Mouse (Mus musculus) myocyte (in vitro differentiated cells): ENCODE results near the gene Pappa. TPM values are rescaled to one million over a fixed set of nuclear protein-coding genes. Genes with fewer than 3 reads are reported as not detected.

ENCODE experiments used
- H3K27me3 ChIP-seq: one replicate; pipeline ENCODE4 v1.6.1; 2011; ENCODE audit not compliant: control insufficient read depth, insufficient read depth, insufficient read length
- H3K36me3 ChIP-seq: one replicate; pipeline ENCODE4 v1.6.1; 2011; ENCODE audit not compliant: control insufficient read depth, insufficient read depth
- H3K4me2 ChIP-seq: one replicate; pipeline ENCODE4 v1.6.1; 2011; ENCODE audit warnings: low read depth, control low read depth
- H3K4me3 ChIP-seq: one replicate; pipeline ENCODE4 v1.5.1; 2011; ENCODE audit warnings: mild to moderate bottlenecking, control low read depth, moderate library complexity
- H3K79me2 ChIP-seq: one replicate; pipeline ENCODE4 v1.6.1; 2011; ENCODE audit not compliant: control insufficient read depth, insufficient read depth
- H3ac ChIP-seq: one replicate; pipeline ENCODE4 v1.6.1; 2011; ENCODE audit not compliant: control insufficient read depth, insufficient read length
- CEBPB ChIP-seq: IDR thresholded peaks from 2 replicates; pipeline ENCODE4 v1.6.1; 2011; ENCODE audit warnings: mild to moderate bottlenecking, moderate library complexity; ENCODE audit not compliant: poor library complexity, insufficient read depth, severe bottlenecking
- E2F4 ChIP-seq: IDR thresholded peaks from one replicate; pipeline ENCODE4 v1.6.1; 2011; ENCODE audit warnings: mild to moderate bottlenecking, control low read depth, moderate library complexity; ENCODE audit not compliant: insufficient read depth
- MAX ChIP-seq: IDR thresholded peaks from one replicate; pipeline ENCODE4 v1.6.1; 2011; ENCODE audit warnings: low read depth, mild to moderate bottlenecking, control low read depth
- MYOD1 ChIP-seq, 3 experiments: IDR thresholded peaks; one replicate each; pipeline ENCODE4 v1.6.1; 2011; ENCODE audit warnings: control low read depth in 2 of 3, low read depth in 2 of 3, mild to moderate bottlenecking in 2 of 3, moderate library complexity in 1 of 3; ENCODE audit not compliant: insufficient read length in 2 of 3, control insufficient read depth in 1 of 3
- MYOG ChIP-seq, 3 experiments: IDR thresholded peaks; one replicate each; pipeline ENCODE4 v1.6.1; 2011; ENCODE audit warnings: control low read depth in 2 of 3, low read depth in 2 of 3, mild to moderate bottlenecking in 2 of 3; ENCODE audit not compliant: insufficient read length in 2 of 3, control insufficient read depth in 1 of 3, insufficient read depth in 1 of 3
- POLR2A ChIP-seq: IDR thresholded peaks from one replicate; pipeline ENCODE4 v1.6.1; 2011; ENCODE audit warnings: low read depth, mild to moderate bottlenecking, control low read depth, moderate library complexity; ENCODE audit not compliant: insufficient read length
- POLR2AphosphoS2 ChIP-seq: IDR thresholded peaks from one replicate; pipeline ENCODE4 v1.6.1; 2011; ENCODE audit warnings: low read depth, control low read depth; ENCODE audit not compliant: insufficient read length
- REST ChIP-seq: IDR thresholded peaks from one replicate; pipeline ENCODE4 v1.6.1; 2011; ENCODE audit warnings: mild to moderate bottlenecking, control low read depth, moderate library complexity; ENCODE audit not compliant: insufficient read depth, insufficient read length
- SRF ChIP-seq: IDR thresholded peaks from one replicate; pipeline ENCODE4 v1.6.1; 2011; ENCODE audit warnings: low read depth; ENCODE audit not compliant: control insufficient read depth, insufficient read length
- TCF12 ChIP-seq: IDR thresholded peaks from one replicate; pipeline ENCODE4 v1.6.1; 2011; ENCODE audit warnings: mild to moderate bottlenecking, control low read depth; ENCODE audit not compliant: poor library complexity, insufficient read depth, severe bottlenecking
- TCF3 ChIP-seq: IDR thresholded peaks from one replicate; pipeline ENCODE4 v1.6.1; 2011; ENCODE audit warnings: low read depth, control low read depth; ENCODE audit not compliant: insufficient read length
- USF1 ChIP-seq: IDR thresholded peaks from one replicate; pipeline ENCODE4 v1.6.1; 2011; ENCODE audit warnings: low read depth, mild to moderate bottlenecking, control low read depth, moderate library complexity
- polyA plus RNA-seq: library from polyadenylated mRNA; unstranded; fragments of >200 nt; fragmentation: generic; extraction: Trizol; gene quantifications from one replicate; pipeline ENCODE4 v1.2.1, GENCODE M21; 2012; ENCODE audit warnings: missing spikeins

The Pappa gene
- polyA plus RNA-seq, 1 experiment, result 0.12 TPM

- Histone ChIP-seq H3K79me2 (no peaks in the 10 kb centered on the region), H3K4me3 (no peak overlapping the region), H3K27me3 (no peaks in the 10 kb centered on the region), H3K4me2 (no peak overlapping the region), H3K36me3 (no peaks in the 10 kb centered on the region), H3ac (no peak overlapping the region)
- TF ChIP-seq REST, result no peak
- no peak for TF ChIP-seq MYOD1 (IDR thresholded peaks at IDR 0.05; ENCODE audit: control insufficient read depth in 1 of 3, insufficient read length in 2 of 3, low read depth in 2 of 3)
- no peak for TF ChIP-seq TCF3
- no peak for TF ChIP-seq CEBPB
- no peak for TF ChIP-seq MAX
- no peak for TF ChIP-seq POLR2A
- TF ChIP-seq TCF12, result no peak
- TF ChIP-seq MYOG (IDR thresholded peaks at IDR 0.05; ENCODE audit: control insufficient read depth in 1 of 3, insufficient read depth in 1 of 3, insufficient read length in 2 of 3, low read depth in 2 of 3), result no peak
- TF ChIP-seq POLR2AphosphoS2, result no peak
- no peak for TF ChIP-seq E2F4
- TF ChIP-seq SRF, result no peak
- no peak for TF ChIP-seq USF1
Measured at GRCm38 (mm10) chr4:65159481-65159880, 35.5 kb downstream of the Pappa start.

DNA sequence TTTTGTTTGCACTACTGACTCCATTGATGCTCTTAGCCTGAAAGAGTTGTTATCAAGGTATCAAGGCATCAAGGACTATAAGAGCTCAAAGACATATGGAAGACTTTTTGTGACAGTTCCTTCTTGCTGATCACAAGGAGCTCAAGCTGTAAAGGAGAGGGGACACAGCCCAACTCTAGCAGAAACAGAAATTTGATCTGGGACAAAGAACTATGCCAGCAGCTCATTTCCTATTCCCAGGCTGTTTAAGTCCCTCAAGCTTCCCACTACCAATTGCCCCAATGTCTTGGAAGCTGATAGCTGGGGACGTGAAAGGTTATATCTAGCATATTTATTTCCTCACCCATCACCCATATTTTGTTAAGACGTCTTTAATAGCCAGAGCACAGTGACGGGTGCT, 39.7 kb downstream of the Pappa start:
- no peaks in the 10 kb centered on the region for H3K27me3 ChIP-seq
- no peak overlapping the region for H3K4me2 ChIP-seq
- TF ChIP-seq E2F4 (no peak), TCF3 (no peak), SRF (no peak), REST (no peak), POLR2AphosphoS2 (no peak), MYOG (IDR thresholded peaks at IDR 0.05; ENCODE audit: control insufficient read depth in 1 of 3, insufficient read depth in 1 of 3, insufficient read length in 2 of 3, low read depth in 2 of 3) (no peak), MAX (no peak), TCF12 (no peak), POLR2A (no peak), MYOD1 (IDR thresholded peaks at IDR 0.05; ENCODE audit: control insufficient read depth in 1 of 3, insufficient read length in 2 of 3, low read depth in 2 of 3) (no peak), USF1 (no peak), CEBPB (no peak)
- H3K79me2 ChIP-seq, result no peaks in the 10 kb centered on the region
- H3ac ChIP-seq, result no peak overlapping the region
- no peak overlapping the region for H3K4me3 ChIP-seq
- no peaks in the 10 kb centered on the region for H3K36me3 ChIP-seq

DNA sequence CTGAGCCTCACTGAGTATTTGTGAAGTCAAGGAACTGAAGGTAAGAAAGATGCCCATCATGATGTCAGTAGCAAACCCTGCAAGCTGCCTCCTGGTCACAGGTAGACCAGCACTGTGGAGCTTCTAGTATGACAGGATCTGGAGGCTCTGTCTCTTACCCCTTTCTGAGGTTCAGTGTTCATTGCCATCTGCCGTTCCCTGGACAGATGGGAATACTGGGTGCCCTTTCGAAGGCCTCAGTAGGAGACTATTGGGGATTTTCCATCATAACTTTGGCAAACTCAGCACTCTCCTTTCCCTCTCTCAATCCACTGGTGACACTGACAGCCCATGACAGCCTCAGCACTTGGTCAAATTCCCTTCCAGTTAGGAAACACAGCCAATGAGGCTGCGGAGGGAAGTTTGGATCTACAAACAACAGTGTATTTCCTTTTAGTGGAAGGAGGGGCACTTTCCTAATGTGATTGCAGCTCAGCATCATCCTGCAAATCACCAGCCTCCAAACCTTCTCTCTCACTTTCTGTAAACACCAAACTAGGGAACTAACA, 42.4 kb downstream of the Pappa start:
- H3K4me3 ChIP-seq, result no peak overlapping the region
- H3ac ChIP-seq, result no peak overlapping the region
- TF ChIP-seq TCF12 (no peak), E2F4 (no peak), USF1 (no peak), SRF (no peak), MYOD1 (IDR thresholded peaks at IDR 0.05; ENCODE audit: control insufficient read depth in 1 of 3, insufficient read length in 2 of 3, low read depth in 2 of 3) (no peak), POLR2A (no peak), MYOG (IDR thresholded peaks at IDR 0.05; ENCODE audit: control insufficient read depth in 1 of 3, insufficient read depth in 1 of 3, insufficient read length in 2 of 3, low read depth in 2 of 3) (no peak), TCF3 (no peak), CEBPB (no peak), POLR2AphosphoS2 (no peak), MAX (no peak), REST (no peak)
- H3K36me3 ChIP-seq, result no peaks in the 10 kb centered on the region
- no peak overlapping the region for H3K4me2 ChIP-seq
- H3K27me3 ChIP-seq, result no peaks in the 10 kb centered on the region
- H3K79me2 ChIP-seq, result no peaks in the 10 kb centered on the region

GRCm38 (mm10) chr4:65174505-65174904, 50.5 kb downstream of the Pappa start:
- no peak for TF ChIP-seq TCF3
- TF ChIP-seq REST, result no peak
- TF ChIP-seq MYOG (IDR thresholded peaks at IDR 0.05; ENCODE audit: control insufficient read depth in 1 of 3, insufficient read depth in 1 of 3, insufficient read length in 2 of 3, low read depth in 2 of 3), result no peak
- no peak for TF ChIP-seq TCF12
- no peak overlapping the region for H3K4me3 ChIP-seq
- no peaks in the 10 kb centered on the region for H3K27me3 ChIP-seq
- no peaks in the 10 kb centered on the region for H3K36me3 ChIP-seq
- H3ac ChIP-seq, result no peak overlapping the region
- no peak overlapping the region for H3K4me2 ChIP-seq
- no peaks in the 10 kb centered on the region for H3K79me2 ChIP-seq

DNA sequence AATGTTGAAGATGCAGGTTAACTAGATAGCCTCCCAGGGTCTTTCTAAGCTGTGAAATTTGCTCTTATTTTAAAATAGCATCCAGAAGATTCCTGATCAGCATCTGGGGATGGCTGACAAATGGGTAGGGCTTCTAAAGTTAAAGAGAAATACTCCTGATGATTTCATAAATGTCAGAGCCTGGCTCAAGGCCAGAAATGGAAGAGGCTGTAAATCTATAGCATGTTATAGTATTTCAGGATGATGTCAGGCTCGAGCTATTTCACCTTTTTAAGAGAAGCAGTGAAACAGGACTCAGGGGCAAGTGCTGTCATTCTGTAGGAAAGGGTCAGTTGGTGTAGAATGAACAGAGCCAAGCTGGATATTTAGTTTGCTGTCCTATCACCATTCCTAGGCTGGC, 54.2 kb downstream of the Pappa start:
- no peak for TF ChIP-seq MYOG (IDR thresholded peaks at IDR 0.05; ENCODE audit: control insufficient read depth in 1 of 3, insufficient read depth in 1 of 3, insufficient read length in 2 of 3, low read depth in 2 of 3)
- TF ChIP-seq TCF12, result no peak
- no peak for TF ChIP-seq REST
- TF ChIP-seq TCF3, result no peak
- no peak for TF ChIP-seq E2F4
- TF ChIP-seq CEBPB, result no peak
- no peak for TF ChIP-seq MYOD1 (IDR thresholded peaks at IDR 0.05; ENCODE audit: control insufficient read depth in 1 of 3, insufficient read length in 2 of 3, low read depth in 2 of 3)
- TF ChIP-seq SRF, result no peak
- no peak overlapping the region for H3ac ChIP-seq

More for the DNA sequence above, 54.2 kb downstream of the Pappa start:
- Histone ChIP-seq H3K4me2 (no peak overlapping the region), H3K36me3 (no peaks in the 10 kb centered on the region), H3K27me3 (no peaks in the 10 kb centered on the region), H3K79me2 (no peaks in the 10 kb centered on the region), H3K4me3 (no peak overlapping the region)
